Mouse (Mus musculus): ENCODE measurements at regions not wholly inside any gene's neighbourhood (a gene's known extent, or its start where the extent isn't known, plus 50 kb on each side); places are given as distances from the start of the nearest gene placed in this dataset.

GRCm38 (mm10) chr7:130002002-130002401 is 410.3 kb downstream of the Wdr11 start:
- CTCF ChIA-PET = no interaction called here
- POLR2A ChIA-PET = no interaction called here

- CTCF ChIA-PET = no interaction called here
- POLR2A ChIA-PET = interaction anchor here in 1 of 4 experiments (1.6 kb wide), 1 partner anchor 10 kb away, joined by 3 read pairs; no protein-coding TSS in a partner anchor
These were observed 413.7 kb downstream of the Wdr11 start for GRCm38 (mm10) chr7:130005406-130005805.

DNA sequence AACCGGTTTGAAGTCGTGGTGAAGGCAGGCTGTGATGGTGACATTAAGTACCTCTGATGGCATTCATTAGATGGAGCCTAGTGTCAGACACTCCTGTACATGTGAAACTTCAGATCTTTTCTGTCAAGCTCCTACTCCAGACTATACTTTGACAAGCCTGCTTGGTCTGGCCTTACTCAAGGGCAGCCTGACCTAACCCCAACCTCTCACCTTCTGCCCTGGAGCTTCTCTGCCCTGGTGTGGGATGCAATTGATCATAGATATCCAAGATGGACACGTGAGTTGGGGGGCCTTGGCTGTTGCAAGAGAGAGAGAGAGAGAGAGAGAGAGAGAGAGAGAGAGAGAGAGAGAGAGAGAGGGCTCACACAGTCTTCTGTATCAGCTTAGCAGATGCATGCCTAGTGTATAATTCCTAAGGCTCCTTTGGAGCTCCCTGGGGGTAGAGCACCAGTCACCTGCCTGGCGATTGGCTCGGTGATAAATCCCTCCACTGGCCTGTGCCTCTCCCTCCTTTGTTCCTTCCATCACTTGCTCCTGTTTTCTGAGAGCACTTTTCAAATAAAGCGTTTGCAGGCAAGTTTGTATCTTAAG is 416.4 kb downstream of the Wdr11 start:
- CTCF ChIA-PET = interaction anchor here in 1 of 4 experiments (0.5 to 0.7 kb wide), 3 partner anchors 249 to 387 kb away, joined by 4 to 6 read pairs (median 6); no protein-coding TSS in a partner anchor
- POLR2A ChIA-PET = no interaction called here

DNA sequence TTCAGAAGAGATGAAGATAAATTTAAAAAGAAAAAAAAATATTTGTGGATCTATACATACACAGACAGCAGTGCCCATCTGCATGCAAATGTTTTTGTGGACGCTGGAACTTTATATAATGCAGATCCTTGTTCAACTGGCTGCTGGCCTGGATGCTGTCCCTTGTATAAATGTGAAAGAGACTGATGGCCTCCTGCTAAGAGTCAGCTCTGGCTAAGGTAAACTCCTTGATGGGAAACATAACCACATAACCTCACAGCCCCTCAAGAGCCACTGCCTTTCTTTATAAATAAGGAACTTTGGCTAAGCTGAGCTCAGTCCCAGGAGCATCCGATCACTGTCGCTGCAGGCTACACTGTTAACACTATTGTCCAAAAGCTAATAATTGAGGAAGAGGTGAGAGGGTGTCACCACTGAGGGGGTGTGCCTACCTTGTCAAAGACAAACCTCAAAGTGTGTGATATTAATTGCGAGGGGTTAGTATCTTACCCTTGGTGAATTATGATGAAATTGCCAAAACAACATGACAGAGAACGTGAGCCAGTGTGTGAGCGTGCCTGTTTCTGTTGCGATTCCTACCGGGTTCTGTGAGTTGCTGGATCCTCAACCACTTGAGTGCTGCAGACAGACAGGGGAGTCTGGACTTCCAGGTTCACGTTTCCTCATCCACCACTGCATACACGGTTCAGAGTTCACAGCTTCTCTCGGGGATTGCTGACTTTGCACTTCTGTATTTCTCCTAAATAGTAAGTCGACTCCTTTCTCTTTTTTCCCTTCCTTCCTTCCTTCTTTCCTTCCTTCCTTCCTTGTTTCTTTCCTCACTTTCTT is 417.1 kb downstream of the Wdr11 start:
- CTCF ChIA-PET = interaction anchor here in 1 of 4 experiments (0.5 kb wide), 1 partner anchor 386 kb away, joined by 6 read pairs; no protein-coding TSS in a partner anchor
- POLR2A ChIA-PET = no interaction called here

GRCm38 (mm10) chr7:130012067-130012466 is 420.4 kb downstream of the Wdr11 start:
- CTCF ChIA-PET = no interaction called here

DNA sequence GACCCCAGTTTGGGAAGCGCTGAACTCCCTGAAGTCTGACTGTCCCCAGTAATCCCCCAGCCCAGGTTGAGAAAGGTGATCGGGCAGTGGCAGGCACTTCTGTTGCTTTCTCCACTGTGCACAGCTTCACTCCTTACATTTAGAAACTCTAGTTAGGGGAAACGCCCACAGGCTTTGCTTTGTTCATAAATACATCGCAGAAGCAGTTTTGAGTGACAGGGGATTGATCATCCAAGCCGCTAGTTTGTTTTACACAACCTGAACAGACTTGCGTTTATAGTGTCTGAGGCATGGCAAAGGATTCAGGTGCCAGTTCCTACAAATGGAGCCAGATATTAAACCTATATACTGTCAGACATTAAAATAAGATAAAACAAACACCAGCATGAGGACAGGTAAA is 421.4 kb downstream of the Wdr11 start:
- ChIA-PET POLR2A (no interaction called here), CTCF (no interaction called here)

More at GRCm38 (mm10) chr7:130012067-130012466, 420.4 kb downstream of the Wdr11 start:
- POLR2A ChIA-PET = no interaction called here

DNA sequence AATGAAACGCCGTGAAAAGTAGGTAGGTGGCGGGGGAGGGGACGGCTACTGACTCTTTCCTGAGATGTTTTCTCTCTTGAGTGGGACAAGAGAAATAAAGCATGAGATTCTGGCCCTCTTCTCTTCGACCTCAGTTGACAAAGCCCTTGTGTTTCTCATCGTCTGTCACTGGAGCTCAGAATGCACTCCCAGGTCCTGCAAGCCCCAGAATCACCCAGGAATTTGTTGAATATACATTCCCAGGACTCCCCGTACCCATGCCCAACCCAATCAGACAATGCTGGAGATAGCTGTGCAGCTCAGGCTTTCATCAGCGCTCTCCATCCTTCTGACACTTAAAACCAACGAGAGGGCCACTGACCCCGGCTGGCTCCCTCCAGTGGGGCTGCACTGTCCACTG is 422.9 kb downstream of the Wdr11 start:
- POLR2A ChIA-PET = interaction anchor here in 1 of 4 experiments (0.6 kb wide), 1 partner anchor 147 kb away, joined by 3 read pairs; no protein-coding TSS in a partner anchor
- CTCF ChIA-PET = interaction anchor here in 1 of 4 experiments (0.7 kb wide), 1 partner anchor 75 kb away, joined by 3 read pairs; no protein-coding TSS in a partner anchor

DNA sequence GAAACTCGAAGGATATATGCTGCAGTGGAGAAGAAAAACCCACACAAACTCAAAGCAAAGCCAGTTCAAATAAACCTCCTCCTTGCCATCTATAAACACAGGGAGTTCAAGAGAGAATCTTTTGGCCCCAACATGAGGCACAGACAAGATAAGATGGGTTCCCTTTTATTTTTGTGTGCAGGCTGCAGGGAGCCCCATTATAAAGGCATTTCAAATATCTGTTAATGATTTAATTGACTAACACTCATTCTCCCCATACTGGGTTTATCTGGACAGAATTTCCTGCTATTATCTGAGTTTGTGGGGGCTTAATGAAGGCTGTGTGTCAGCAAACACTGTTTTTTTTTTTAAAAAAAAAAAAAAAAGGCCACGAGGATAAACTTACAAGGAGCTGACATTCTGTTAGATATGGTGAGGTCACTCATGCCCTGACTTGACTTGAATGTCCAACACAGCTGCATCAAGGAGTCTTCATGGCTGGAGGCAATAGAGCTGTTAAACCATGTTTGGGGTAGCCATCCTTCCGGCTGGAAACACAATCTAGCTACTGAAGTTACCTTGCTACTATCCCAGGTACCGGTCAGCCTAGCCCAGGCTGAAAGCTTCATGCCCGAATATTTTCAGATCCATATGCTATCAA is 423.8 kb downstream of the Wdr11 start:
- POLR2A ChIA-PET = interaction anchor here in 1 of 4 experiments (0.6 kb wide), 1 partner anchor 148 kb away, joined by 3 read pairs; no protein-coding TSS in a partner anchor

GRCm38 (mm10) chr7:130016015-130016874 is 424.6 kb downstream of the Wdr11 start:
- POLR2A ChIA-PET = no interaction called here

More for the DNA sequence above, 423.8 kb downstream of the Wdr11 start:
- CTCF ChIA-PET = interaction anchor here in 2 of 4 experiments (0.5 to 0.7 kb wide), 5 partner anchors 24 to 367 kb away, joined by 3 to 5 read pairs (median 4); no protein-coding TSS in a partner anchor

DNA sequence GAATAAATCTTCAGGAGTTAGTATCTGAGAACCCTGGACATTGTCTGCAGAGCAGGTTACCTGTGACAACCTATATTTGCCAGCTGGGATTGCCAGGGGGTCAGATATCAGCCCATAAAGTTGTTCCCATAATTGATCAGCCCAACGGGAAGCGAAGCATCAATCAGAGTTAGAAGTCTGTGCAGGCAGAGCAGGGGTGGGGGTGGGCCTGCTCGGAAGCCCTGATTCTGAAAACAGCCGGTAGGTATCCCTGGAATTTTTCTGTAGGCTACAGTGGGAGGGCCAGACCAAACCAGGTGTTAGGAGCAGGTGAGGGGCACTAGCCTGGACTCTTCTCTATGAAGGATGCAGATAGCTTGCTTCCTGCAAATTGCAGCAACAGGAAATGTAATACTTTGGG is 427.2 kb downstream of the Wdr11 start:
- CTCF ChIA-PET = no interaction called here
- POLR2A ChIA-PET = no interaction called here

More at GRCm38 (mm10) chr7:130016015-130016874, 424.6 kb downstream of the Wdr11 start:
- CTCF ChIA-PET = interaction anchor here in 2 of 4 experiments (0.5 to 0.7 kb wide), 5 partner anchors 25 to 367 kb away, joined by 3 to 5 read pairs (median 4); no protein-coding TSS in a partner anchor

DNA sequence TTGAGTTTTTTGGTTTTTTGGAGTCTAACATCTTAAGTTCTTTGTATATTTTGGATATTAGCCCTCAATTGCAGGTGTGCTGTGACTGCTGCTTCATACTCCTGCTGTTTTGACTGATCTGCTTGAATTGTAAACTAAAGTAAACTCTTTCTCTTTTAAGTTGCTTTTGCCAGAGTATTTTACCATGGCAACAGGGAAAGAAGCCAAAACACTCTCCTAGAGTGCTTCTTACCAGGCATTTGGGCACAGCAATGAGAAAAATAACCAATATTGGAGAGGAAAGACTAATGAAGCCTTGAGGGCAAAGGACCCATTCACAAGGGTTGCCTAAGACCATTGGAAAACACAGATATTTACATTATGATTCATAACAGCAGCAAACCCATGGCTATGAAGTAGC is 437.3 kb downstream of the Wdr11 start:
- CTCF ChIA-PET = no interaction called here
- POLR2A ChIA-PET = no interaction called here

DNA sequence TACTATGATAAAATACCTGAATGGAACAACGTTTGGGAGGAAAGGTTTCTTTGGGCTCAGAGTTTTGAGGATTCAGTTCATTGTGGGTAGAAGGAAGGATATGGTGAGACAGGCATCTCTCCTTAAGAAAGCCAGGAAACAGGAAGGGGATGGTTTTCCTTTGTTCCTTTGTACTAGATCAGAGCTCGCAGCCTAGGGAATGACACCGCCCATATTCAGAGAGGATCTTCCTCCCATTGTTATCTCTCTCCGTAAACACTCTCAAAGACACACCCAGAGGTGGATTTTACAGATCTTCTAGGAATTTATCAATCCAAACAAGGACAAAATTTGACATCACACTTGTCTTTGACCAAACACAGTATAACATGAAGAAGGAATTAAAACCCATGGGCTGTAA is 439.0 kb downstream of the Wdr11 start:
- POLR2A ChIA-PET = interaction anchor here in 1 of 4 experiments (0.8 kb wide), 1 partner anchor 222 kb away, joined by 3 read pairs; no protein-coding TSS in a partner anchor
- CTCF ChIA-PET = no interaction called here

- CTCF ChIA-PET = no interaction called here
- POLR2A ChIA-PET = interaction anchor here in 1 of 4 experiments (0.6 kb wide), 1 partner anchor 88 kb away, joined by 4 read pairs; no protein-coding TSS in a partner anchor
These were observed 444.6 kb downstream of the Wdr11 start for GRCm38 (mm10) chr7:130036235-130036634.

DNA sequence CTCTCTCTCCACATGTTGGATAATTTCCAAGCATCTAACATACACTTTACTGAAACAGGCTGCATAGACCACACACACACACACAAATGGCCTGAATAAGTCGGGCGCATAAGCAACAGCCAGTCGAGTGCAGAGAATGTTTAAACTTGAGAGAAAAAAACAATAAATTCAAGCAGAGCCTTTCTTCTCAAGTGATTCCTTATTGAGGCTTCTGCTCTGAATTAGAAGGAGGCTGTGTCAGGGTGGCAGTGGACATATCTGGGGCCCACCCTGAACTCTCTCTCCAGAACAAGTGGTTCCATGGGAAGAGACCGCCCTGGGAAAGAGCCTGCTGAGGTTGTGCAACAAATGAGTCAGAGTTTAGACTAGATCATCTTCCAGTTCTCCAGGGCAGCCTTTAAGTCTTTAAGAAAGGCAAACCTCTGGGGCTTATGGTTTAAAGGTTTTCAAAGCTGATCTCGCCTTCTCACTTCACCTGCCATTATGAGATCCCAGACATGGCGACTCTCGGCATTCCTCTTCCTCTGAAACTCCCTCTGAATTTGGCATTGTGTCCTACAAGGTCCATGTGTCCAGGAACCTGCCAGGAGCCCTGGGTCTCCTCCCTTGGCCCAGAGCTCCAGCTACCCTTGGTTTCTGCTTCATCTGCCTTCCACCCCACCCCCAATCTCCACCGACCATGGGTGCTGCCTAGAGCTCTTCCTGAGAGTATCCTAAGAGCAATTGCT is 445.3 kb downstream of the Wdr11 start:
- POLR2A ChIA-PET = no interaction called here

DNA sequence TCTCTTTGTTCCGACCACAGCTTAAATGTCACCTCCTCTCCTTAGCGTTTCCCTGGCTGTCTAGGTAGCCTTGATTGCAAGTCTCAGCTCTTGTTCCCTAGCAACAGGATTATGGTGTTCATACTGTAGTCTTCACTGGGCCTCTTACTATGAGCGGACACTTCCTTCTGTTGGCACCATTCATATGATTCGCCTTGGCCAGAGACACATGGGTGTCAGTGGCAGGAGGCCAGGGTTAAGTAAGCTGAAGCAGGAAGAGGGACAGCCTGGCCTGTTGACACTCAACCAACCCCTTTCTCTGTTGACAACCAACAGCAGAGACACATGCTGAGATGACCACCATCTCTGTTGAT is 445.9 kb downstream of the Wdr11 start:
- CTCF ChIA-PET = no interaction called here
- POLR2A ChIA-PET = no interaction called here

More for the DNA sequence above, 445.3 kb downstream of the Wdr11 start:
- CTCF ChIA-PET = no interaction called here

DNA sequence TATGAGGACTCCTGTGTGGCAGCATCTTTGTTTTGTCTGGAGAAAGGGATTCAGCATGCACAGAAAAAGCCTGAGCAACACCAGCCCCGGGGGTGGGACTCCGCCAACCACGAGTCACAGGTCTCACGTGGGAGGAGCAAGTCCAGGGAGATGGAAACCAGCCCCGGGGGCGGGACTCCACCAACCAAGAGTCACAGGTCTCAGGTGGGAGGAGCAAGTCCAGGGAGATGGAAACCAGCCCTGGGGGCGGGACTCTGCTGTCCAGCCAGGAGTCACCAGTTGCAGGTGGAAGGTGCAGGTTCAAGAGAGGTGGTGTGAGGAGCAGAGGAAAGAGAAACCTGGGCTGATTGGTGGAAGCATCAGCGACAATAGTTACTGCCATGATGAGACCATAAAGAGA is 448.9 kb downstream of the Wdr11 start:
- POLR2A ChIA-PET = interaction anchor here in 1 of 4 experiments (0.7 kb wide), 1 partner anchor 18 kb away, joined by 3 read pairs; no protein-coding TSS in a partner anchor
- CTCF ChIA-PET = no interaction called here

DNA sequence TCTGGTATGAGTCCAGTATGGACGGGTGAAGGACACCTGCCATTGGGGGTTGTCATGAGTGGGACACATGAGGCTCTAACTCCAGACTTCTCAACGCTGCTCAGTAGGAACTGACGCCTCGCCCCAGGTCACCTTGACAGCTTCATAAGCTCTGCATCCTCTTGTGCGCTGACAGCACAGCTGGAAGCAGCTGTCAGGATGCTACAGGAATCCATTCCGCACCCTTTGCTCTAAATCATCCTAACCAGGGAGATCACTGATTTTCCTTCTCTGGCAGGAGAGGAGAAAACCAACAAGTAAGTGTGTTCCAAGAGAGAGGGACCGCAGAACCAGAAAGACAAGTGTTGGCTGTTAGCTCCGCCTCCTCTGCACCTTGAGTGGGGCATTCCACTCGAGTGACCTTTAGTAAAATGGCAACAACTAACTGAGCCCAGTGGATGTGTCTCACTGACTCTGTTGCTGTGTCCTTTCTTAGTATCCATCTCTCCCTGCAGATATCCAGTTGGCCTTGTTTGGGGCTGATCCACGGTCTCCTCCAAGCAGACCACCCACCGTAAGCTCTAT is 449.8 kb downstream of the Wdr11 start:
- ChIA-PET POLR2A (interaction anchor here in 2 of 4 experiments (0.7 to 0.9 kb wide), 2 partner anchors 19 to 210 kb away, joined by 3 read pairs; no protein-coding TSS in a partner anchor), CTCF (interaction anchor here in 1 of 4 experiments (0.5 to 0.6 kb wide), 2 partner anchors 215 to 224 kb away, joined by 3 read pairs; no protein-coding TSS in a partner anchor)

All from embryonic stem cell, embryonic (primary cell).